Mouse (Mus musculus) neutrophil, adult 5-6 weeks (primary cell): ENCODE results near the gene Kif12. TPM values are rescaled to one million over a fixed set of nuclear protein-coding genes. Genes with fewer than 3 reads are reported as not detected.

Experiments
- ATAC-seq: fragments of 151-379, 151-347 bp; 2 replicates; pipeline ENCODE4 v1.8.0; 2017; ENCODE audit warnings: mild to moderate bottlenecking, moderate TSS enrichment; ENCODE audit not compliant: insufficient number of reproducible peaks, poor library complexity, low FRiP score, severe bottlenecking; ENCODE audit errors: extremely low read depth
- total RNA-seq: library from RNA; stranded (forward); fragments of 200-1000 nt; gene quantifications from 2 replicates; pipeline ENCODE4 v1.2.3, GENCODE M21; 2017

Kif12 gene
- total RNA-seq, 1 experiment from 2014 or later = not detected

- no peak for ATAC-seq
Measured at GRCm38 (mm10) chr4:63166323-63166722, 5.6 kb downstream of the Kif12 start.

GRCm38 (mm10) chr4:63165636-63166035 lies 6.3 kb downstream of the Kif12 start:
- ATAC-seq = no peak

GRCm38 (mm10) chr4:63158961-63159592 lies 12.9 kb downstream of the Kif12 start:
- no peak for ATAC-seq

GRCm38 (mm10) chr4:63158192-63158591 lies 13.7 kb downstream of the Kif12 start:
- no peak for ATAC-seq

- ATAC-seq = no peak
Measured at GRCm38 (mm10) chr4:63156726-63157634, 15.0 kb downstream of the Kif12 start.

GRCm38 (mm10) chr4:63155596-63155995 lies 16.3 kb downstream of the Kif12 start:
- ATAC-seq = no peak

- no peak for ATAC-seq
Measured at GRCm38 (mm10) chr4:63154699-63155098, 17.2 kb downstream of the Kif12 start, which contains the start of gene Ambp. Gene Ambp (minus strand): TSS chr4:63154799.

GRCm38 (mm10) chr4:63154028-63154427 lies 17.9 kb downstream of the Kif12 start:
- ATAC-seq = no peak

- ATAC-seq = no peak
Measured at GRCm38 (mm10) chr4:63151127-63151526, 20.8 kb downstream of the Kif12 start.

GRCm38 (mm10) chr4:63147268-63147667 lies 24.7 kb downstream of the Kif12 start:
- no peak for ATAC-seq

- no peak for ATAC-seq
Measured at GRCm38 (mm10) chr4:63129891-63130624, 41.9 kb downstream of the Kif12 start.

- no peak for ATAC-seq
Measured at GRCm38 (mm10) chr4:63124861-63125466, 47.0 kb downstream of the Kif12 start.

GRCm38 (mm10) chr4:63118639-63119437 lies 53.1 kb downstream of the Kif12 start:
- ATAC-seq = 0 out of 2 replicates have a peak, but pooled peaks have one; percentile 25

Other genes starting within 250 kb of the Kif12 start
- gene Zfp618, start 206.6 kb downstream of the Kif12 start, total RNA-seq = not detected in 2 replicates
- not detected in 2 replicates for gene Ambp, start 17.3 kb downstream of the Kif12 start, total RNA-seq
- gene Col27a1, start 41.9 kb upstream of the Kif12 start, total RNA-seq = 3.3 and 4.7 TPM in 2 replicates
- gene Orm1, start 172.4 kb upstream of the Kif12 start, total RNA-seq = not detected in 2 replicates
- gene Orm3, start 184.0 kb upstream of the Kif12 start, total RNA-seq = 0.86 TPM in 1 of 2 replicates, not detected in the other
- gene Orm2, start 190.3 kb upstream of the Kif12 start, total RNA-seq = not detected in 2 replicates
- 186 and 189 TPM in 2 replicates for gene Akna, start 231.2 kb upstream of the Kif12 start, total RNA-seq